Mouse (Mus musculus): ENCODE data around the gene Gm9747. TPM values are rescaled to one million over a fixed set of nuclear protein-coding genes. Genes with fewer than 3 reads are reported as not detected.

The Gm9747 gene
- polyA plus RNA-seq (2014; fragmentation: Illumina TruSeq; extraction: RNeasy Lipid Tissue Mini Kit (QIAGEN cat#74804); ENCODE audit: low read depth, low replicate concordance): not detected

DNA sequence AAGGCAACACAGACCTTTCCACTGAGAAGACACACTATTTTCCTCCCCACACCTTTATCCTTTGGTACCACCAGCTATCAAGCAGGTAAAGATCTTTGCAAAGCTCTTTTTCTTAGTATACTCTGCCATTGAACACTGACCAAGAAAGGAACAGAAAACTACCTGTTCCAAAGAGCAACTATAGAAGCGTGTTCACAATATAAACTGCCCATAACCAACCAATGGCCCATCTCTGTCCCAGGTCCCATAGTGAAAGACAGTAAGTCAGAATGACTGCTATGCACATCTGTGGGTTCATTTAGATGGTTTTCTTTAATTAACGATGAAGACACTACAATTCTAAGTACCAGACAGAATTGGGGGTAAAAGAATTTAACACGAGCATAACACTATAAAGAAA lies at the start of gene Gm9747:
Gene Gm9747, plus strand, starts transcription at position 301 of the 400 bp plus-strand sequence.

Other genes starting within 250 kb of the Gm9747 start
- gene Irs1, start 58.3 kb downstream of the Gm9747 start, polyA plus RNA-seq (2014; fragmentation: Illumina TruSeq; extraction: RNeasy Lipid Tissue Mini Kit (QIAGEN cat#74804); ENCODE audit: low read depth, low replicate concordance): 10.1 TPM
- gene Rhbdd1, start 83.3 kb downstream of the Gm9747 start, polyA plus RNA-seq (2014; fragmentation: Illumina TruSeq; extraction: RNeasy Lipid Tissue Mini Kit (QIAGEN cat#74804); ENCODE audit: low read depth, low replicate concordance): 33.0 TPM